Mouse (Mus musculus) brain, embryonic 14.5 days (tissue): Measurements from ENCODE around the gene Chpf2. TPM values are rescaled to one million over a fixed set of nuclear protein-coding genes. Genes with fewer than 3 reads are reported as not detected.

Source experiments
- DNase-seq: peaks from one replicate; pipeline ENCODE4 v3.0.0-alpha.2; 2011; ENCODE audit warnings: low read depth
- CTCF ChIP-seq: fragments of 200-500 bp; IDR thresholded peaks from 2 replicates; pipeline ENCODE4 v1.5.1; 2012; ENCODE audit warnings: inconsistent platforms, mild to moderate bottlenecking, moderate library complexity, borderline replicate concordance; ENCODE audit not compliant: insufficient read depth, insufficient read length; ENCODE audit errors: extremely low read depth
- POLR2A ChIP-seq: fragments of 200-500 bp; IDR thresholded peaks from 2 replicates; pipeline ENCODE4 v1.6.1; 2012; ENCODE audit warnings: mild to moderate bottlenecking, inconsistent platforms, borderline replicate concordance; ENCODE audit not compliant: poor library complexity, insufficient read depth, insufficient read length, severe bottlenecking; ENCODE audit errors: extremely low read depth
- polyA plus RNA-seq: library from polyadenylated mRNA; depleted of rRNA; stranded (reverse); fragments of >200 nt; gene quantifications from 2 replicates; pipeline ENCODE4 v1.2.3, GENCODE M21; 2012

Gene Chpf2
- polyA plus RNA-seq, 1 experiment: 21.9 TPM

DNA sequence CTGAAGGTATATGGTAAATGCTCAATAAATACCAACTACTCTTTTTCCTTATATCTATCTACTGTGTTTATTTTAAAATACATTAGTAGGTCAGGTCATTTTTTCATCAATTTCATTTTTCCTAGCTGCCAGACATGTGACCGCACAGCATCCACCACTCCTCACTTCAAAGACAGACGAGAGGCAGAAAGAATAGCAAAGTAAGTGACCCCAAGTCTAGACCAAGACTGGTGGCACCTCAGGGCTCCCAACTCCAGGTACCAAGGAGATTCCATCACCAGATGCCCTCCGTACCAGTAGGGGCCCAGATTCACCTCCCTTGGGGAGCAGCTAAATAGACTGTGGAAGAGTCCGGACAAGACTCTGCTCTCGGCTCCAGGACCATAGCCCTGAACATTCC, 7.8 kb downstream of the Chpf2 start:
- TF ChIP-seq POLR2A (no peak), CTCF (no peak)
- no peak for DNase-seq

DNA sequence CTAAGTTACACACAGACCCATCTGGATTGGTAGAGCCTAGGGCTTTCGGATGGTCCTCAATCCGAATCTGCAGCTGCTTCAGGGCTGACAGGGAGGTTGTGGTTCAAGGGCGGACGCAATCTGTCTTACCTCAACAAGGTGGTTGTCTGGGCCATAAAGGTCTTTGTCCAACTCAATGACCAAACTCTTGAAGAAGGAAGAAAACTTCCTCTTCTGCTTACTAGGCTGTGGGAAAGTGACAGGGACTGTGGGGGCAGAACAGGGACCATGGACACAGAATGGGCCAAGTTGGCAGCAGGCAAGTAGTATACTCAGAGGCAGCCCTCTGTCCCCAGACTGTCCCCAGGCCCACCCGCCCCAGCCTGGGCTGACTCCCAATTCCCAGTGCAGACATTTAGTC, 8.7 kb downstream of the Chpf2 start:
- DNase-seq: no peak
- TF ChIP-seq CTCF (no peak), POLR2A (no peak)

DNA sequence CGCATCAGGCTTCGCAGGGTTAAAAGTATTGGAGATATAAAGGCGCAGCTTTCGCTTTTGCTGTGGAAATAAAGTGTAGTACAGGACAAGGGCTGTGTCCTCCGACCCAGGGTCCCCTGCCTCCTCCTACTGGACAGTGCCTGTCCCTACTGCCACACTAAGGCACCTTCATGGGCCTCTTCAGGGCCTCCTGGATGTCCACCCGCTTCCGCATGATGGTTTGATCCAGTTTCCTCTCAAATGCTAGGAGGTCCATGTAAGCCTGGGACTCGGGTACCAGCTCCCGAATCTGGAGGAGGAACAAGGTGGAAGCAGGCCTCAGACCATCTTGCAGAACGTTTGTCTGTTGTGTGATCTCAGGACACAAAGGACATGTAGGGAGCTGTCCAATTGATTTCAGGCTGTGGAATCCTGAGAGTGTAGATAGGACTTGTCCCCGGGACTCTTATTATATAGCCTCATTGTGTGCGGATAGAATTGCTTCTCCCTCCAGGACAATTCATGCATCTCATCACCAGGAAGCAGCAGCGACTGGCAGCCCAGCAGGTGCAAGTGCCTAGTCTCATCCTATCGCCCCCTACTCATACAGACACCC, 9.3 kb downstream of the Chpf2 start:
- TF ChIP-seq CTCF (0 out of 2 replicates have a peak, but pooled peaks have one; percentile 1), POLR2A (no peak)
- no peak for DNase-seq

DNA sequence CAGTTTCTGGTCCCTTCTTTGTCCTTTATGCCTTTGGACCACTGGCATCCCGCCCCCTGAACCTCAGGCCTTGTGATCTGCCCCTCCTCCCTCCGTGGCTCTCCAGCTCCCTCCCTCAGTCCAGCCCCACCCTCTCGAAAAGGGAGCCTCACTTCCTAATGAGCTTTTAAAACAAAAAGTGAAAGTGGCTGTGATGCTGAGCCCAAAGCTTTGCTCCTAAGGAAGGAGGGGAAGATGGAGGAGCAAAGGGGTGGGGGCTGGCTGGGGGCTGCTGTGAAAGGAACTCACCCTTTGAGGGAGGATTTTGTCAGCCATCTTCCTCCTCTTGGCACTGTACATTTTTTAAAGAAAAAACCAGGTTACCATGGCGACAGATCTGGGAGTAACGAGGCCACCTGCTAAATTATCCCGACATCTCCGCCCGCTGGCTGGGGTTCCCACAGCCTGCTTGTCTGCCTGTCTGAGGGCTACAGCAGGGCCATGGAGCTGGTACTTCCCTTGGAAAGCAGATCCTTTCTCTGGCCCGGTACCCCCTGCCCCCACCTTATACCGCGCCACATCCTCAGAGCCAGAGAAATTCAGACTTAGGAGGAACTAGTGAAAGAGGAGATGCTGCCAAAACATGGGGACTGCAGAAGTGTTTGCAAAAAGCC, 10.1 kb downstream of the Chpf2 start:
- TF ChIP-seq POLR2A (no peak; the same call in 1 of the 2 replicates), CTCF (no peak)
- peak; percentile 96 for DNase-seq

DNA sequence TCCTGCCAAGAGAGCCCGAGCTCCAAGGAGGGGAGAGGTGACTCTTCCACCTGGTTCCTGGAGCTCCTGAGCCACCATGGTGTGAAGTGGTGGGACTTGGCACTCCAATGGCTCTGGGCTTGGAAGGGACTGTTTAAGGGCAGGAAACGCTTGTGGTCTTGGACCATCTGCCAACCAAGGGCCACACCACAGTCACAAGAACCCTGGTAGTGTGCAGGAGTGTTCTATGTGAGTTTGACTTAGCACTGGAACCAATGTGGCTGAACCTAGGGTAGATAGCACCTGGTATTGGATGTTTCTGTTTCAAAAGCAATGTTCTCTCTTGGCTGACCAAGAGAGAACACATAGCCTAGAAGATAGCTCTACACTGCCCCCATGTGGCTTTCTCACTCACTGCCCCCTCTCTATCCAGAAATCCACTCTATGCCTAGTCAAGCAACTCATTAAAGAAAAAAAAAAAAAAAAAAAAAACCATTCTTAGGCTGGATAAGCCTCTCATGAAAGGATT, 10.7 kb downstream of the Chpf2 start:
- TF ChIP-seq CTCF: peak; percentile 68; the same call in 1 of the 2 replicates
- no peak for TF ChIP-seq POLR2A
- DNase-seq: peak; percentile 95

DNA sequence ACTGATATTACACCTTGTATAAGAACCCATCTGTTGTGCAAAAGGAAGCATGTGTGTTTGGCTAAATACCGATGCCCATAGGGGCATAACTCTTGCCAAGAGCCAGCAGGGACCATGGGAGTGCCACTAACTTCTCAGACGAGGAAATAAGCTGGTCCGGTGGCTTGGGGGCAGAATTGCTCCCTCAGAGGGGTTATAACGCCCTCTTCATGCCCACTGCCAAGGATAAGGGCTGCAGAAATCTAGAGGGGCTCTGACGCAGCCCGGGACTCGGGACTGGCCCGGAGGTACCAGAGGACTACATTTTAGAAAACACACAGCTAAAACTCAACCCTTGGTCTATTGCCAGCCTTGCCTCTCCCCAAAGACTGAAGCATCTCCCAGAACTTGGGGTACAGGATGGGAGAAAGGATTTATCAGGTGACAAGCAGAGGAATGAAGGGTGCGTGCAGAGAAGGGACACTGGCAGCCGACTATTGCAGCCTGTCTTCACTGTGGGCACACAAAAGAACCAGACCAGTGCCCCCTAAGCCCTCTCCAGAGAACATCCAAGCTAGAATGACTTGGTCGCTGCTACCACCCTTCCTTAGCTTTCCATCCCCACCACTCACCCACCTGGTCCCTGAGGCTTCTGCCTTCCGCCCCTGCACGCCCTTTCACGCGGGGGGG, 11.5 kb downstream of the Chpf2 start:
- peak; percentile 70 for DNase-seq
- TF ChIP-seq CTCF (no peak), POLR2A (no peak)

DNA sequence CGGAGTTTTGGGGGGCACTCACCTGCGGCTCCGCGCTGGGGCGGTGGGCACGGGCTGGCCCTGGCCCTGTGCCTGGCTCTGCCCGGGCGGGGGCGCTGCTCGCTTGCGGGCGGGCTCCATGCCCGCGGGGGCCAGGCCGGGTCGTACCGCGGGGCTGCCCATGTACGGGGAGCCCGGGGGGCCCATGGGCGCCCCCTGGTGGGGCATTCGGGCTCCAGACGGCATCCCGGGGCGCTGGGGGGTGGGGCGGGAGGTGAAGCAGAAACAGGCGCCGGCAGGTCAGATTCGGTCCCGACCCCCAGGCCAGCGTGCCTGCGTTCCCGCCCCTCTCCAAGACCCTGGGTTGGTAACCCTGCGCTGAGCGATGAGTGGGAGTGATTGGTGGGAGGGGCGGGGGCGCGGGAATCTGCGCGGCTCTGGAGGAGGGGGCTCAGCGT, 12.0 kb downstream of the Chpf2 start:
- TF ChIP-seq POLR2A (no peak), CTCF (peak; percentile 61; the same call in 1 of the 2 replicates)
- peak; percentile 73 for DNase-seq

DNA sequence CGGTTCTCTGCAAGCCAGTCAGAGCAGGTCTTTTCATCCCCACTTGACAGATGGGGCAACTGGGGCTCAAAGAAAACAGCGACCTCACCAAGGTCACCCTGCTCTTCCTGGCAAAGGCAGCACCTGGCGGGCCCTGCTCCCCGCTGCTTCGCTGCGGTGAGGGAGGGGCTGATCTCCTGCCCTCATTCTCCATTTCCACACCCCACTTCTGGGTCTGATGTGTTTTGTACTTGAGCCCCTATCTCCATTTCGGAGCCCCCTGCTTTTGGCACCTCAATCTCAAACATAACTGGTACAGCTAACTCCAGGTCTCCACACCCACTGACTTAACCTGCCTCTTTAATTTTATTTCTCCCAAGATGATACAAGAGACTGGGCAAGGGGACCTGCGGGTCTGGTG, 12.6 kb downstream of the Chpf2 start:
- no peak for DNase-seq
- TF ChIP-seq POLR2A (no peak), CTCF (no peak)

DNA sequence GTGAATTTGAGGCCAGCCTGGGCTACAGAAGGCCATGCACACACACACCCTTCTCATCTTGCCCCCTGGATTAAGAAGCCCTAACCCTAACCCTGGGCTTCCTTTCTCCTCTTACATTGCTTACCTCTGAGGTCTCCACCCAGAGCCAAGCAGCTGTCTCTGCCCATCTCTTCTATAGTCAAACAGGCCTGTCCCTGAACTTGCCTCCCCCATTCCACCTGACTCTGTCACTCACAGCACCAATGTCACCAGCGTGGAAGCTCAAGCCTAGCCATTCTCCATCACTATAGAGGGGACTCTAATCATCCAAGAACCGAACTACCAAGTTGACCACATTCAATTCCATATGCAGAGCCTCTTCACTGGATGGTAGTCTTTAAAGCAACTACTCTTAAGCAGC, 13.7 kb downstream of the Chpf2 start:
- DNase-seq: no peak
- TF ChIP-seq POLR2A: no peak
- TF ChIP-seq CTCF: no peak

DNA sequence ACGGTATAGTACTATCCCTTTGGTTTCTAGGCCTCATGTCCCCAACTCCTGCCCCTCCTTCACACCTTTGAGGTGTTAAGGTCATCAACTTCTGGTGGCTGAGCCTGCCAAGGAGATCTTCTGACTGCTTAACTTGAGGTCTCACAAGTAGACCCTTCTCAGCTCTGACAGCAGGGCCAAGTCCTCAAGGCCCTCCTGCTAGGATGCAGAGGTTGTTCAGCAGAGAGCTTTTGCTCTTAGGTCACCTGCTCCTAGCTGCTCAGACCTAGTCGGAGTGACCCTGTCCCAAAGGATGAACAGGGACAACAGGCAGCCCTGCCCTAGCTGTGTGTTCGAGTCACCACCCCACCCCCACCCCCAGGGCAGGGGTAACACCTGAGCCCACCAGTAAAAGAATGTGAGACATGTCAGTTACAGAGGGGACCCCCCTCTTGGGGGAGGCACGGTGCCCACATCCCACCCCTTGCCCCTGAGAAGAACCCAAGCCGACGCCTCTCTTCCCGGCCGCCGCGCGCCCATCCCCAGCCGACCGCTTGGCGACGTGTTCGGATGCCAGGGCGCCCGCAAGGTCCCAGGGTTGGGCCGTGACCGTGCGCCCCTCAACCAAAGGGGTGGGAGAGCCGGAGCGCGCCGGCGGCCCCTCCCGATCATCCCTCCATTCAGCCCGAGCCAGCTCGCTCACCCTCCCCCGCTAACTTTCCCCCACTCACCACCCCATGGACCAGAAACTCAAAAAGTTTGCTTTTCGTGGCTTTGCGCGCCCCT, 14.7 kb downstream of the Chpf2 start:
- no peak for DNase-seq
- no peak for TF ChIP-seq POLR2A
- TF ChIP-seq CTCF: no peak

DNA sequence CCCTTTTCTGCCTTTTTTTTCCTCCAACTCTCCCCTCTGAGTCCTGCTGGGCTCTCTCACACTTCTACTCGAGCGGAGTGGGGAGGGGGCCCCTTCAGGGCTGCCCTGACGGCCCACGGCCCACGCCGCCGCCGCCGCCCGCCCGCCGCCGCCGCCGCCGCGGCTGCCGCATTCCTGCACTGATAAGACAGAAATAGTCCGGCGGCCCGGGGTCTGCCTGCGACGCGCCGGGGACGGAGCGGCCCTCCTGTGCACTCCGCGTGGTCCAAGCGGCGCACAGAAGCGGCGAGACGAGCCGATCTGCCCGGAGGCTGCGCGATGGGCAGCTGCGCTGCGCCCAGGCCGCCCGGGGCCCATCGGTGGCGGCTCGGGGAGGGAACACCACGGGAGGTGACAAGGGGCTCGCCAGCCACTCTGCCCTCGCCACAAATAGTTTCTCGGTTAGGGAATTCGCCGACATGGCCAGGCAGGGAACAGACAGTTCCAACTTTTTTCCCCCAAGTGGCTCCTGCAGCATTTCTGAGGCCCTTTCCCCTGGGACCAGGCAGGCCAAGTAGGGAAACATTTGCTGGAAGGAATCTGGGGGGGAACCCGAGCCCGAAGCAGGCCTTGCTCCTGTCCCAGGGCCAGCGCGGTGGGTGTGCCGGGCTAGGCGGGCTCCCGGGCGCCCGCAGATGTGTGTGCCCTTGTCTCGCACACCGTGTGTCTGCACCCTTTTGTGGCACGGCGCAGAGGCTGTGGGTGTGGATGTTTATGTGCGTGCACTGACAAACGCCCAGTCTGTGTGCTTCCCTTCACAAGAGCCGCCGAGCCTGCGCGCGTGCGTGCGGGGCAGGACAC, 15.6 kb downstream of the Chpf2 start:
- DNase-seq: peak; percentile 90
- TF ChIP-seq CTCF (no peak), POLR2A (0 out of 2 replicates have a peak, but pooled peaks have one; percentile 47)

DNA sequence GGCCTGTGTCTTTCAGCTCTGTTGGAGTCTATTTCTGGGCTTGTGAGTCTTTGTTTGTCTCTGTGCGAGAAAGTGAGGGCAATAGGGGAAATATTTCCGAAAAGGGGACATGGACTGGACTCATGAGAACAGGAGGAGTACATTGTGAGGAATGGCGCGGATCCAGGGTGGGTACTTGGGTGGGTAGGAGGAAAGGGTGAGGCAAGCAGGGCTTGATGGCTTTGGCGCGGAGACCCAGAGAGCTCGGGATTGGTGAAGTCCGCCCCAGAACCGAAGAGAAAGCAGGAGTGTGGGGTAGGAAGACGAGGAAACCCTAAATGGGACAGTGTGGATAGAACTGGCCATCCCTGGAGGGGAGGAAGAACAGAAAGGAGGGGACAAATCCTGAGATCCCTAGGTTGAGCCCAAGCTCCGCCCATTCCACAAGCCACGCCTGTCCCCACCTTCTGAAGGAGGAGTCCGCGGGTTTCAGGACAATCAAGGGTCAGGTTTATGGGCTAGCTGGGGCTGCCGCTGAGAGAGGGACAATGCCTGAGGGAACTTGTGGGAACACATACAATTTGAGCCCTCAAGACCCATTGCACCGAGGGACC, 16.3 kb downstream of the Chpf2 start:
- TF ChIP-seq CTCF: no peak
- TF ChIP-seq POLR2A: no peak
- DNase-seq: peak; percentile 94

DNA sequence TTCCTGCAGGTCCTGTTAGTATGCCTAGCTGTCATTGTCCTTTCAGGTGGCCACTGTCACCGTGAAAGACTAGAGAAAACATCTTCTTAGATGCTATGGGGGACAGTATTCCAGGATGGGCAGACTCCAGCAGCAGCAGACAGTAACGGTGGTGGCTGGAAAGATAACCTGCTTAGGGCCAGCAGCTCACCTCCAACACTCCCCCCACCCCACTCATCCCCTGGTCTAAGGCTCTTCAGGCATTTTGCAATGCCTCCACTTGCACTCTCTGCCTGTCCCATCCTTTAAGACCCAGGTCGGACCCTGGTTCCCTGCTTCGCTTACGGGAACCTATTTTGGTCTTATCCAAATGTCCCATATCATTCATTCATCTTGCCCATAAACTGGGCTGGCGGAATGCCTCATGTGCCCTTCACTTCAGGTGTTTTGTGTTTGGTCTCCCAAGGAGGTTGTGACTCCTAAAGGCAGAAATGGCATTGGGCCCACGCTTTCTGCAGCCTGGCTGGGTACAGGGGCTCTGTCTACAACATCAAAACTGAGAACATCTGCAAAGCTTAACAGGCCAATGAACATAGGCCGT, 17.0 kb downstream of the Chpf2 start:
- no peak for DNase-seq
- TF ChIP-seq CTCF (no peak), POLR2A (no peak)
